Mouse (Mus musculus) gastrocnemius, adult 2 months (tissue): Measurements from ENCODE around the gene Spata32. TPM values are rescaled to one million over a fixed set of nuclear protein-coding genes. Genes with fewer than 3 reads are reported as not detected.

Experiments
- DNase-seq: peaks from one replicate; pipeline ENCODE4 v3.0.0; 2022
- H3K27ac ChIP-seq: fragments of 200-600 bp; 2 replicates; pipeline ENCODE4 v1.8.1; 2022; ENCODE audit warnings: mild to moderate bottlenecking
- H3K4me3 ChIP-seq: fragments of 200-600 bp; 2 replicates; pipeline ENCODE4 v1.8.1; 2022; ENCODE audit warnings: mild to moderate bottlenecking, moderate library complexity
- CTCF ChIP-seq: fragments of 200-600 bp; IDR thresholded peaks from 2 replicates; pipeline ENCODE4 v1.8.1; 2022; ENCODE audit warnings: antibody characterized with exemption, mild to moderate bottlenecking, moderate library complexity
- intact Hi-C: fragments of 180-260 bp; cut with DNase I; formaldehyde crosslinking; loops from one replicate; pipeline ENCODE4 v1.15.1; 2025
- total RNA-seq, 2 experiments: library from RNA; stranded (reverse); gene quantifications; 2 replicates each; pipeline ENCODE4 v1.2.3; 2021

Spata32 gene
- total RNA-seq, 2 experiments from 2014 or later, result not detected

DNA sequence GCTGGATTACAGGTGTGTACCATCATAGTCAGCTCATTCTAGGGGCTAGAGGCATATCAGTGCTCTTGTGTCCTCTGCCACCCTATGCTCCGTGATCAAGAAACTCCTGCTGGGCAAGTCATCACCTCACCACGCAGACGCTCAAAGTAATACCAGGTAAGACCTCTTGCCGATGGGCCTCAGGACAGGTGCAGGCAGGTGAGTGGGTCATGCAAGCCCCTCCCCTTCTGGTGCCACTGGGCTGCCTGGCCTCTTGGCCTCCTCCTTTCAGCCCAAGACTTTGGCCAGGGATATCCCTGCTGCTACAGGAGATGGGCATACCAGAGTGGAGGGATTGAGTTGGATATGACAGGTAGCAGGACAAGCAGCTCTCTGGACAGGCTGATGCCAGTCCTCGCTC lies 1.0 kb upstream of the Spata32 start:
- no peak overlapping the region for H3K4me3 ChIP-seq
- no peak for TF ChIP-seq CTCF
- H3K27ac ChIP-seq, result no peak overlapping the region
- intact Hi-C loops, result no loop called here
- DNase-seq, result no peak

DNA sequence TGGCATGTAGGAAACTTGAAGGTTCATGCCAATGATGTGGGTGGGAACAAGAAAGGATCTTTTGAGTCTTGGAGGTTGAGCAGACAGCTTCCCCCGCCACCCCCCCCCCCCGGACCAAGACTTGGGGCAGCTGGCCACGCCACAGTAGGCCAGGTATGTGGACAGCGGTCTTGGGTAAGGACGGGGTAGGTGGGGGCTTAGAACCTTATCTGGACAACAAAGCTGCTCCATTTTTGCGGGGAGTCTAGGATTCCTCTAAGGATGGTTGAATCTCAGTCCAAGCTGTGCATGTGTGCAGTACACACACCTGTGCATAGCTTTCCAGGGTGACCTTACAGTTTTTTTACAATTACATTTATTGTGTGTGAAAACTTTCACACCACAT lies 277 bp upstream of the Spata32 start:
- no peak for DNase-seq
- intact Hi-C loops, result no loop called here
- TF ChIP-seq CTCF, result no peak
- Histone ChIP-seq H3K27ac (peak overlapping the region; percentile 38; the same call in 1 of the 2 replicates), H3K4me3 (peak overlapping the region; percentile 79)

DNA sequence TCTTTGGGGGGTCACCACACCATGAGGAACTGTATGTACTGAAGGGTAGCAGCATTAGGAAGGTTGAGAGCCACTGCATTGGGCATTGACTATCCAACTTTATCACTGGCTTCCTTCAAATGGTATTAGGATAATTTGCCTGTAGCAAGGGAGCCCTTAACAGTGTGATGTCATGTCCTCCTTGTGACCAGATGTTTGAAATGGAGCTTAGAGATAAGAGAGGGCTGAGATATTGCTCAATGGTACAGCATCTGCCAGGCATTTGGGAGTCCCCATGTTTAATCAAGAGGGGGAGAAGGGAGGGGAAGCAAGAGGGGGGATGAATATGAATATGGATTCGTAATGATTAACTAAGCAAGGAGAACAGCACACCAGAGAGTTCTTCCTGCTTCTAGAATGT lies 2.9 kb downstream of the Spata32 start:
- no peak for TF ChIP-seq CTCF
- intact Hi-C loops, result no loop called here

DNA sequence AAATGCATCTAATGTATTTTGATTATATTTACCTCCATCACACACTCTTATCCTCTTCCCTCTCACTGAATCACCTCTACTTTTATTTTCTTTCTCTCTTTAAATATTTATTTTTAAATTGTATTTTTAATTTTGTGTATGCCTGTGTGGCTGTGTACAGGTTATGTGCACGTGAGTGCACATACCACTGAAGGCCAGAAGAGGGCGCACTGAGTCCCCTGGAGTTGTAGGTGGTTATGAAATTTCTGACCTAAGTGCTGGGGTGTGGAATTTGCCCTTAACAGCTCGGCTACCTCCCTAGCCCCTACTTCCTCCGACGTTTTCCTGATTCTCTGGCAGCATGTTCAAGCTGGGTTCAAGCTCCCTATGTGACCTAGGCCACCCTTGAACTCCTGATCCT lies 4.5 kb downstream of the Spata32 start:
- Histone ChIP-seq H3K4me3 (no peak overlapping the region), H3K27ac (no peak overlapping the region)
- peak; percentile 26; the same call in 1 of the 2 replicates for TF ChIP-seq CTCF
- DNase-seq, result no peak
- intact Hi-C loops, result no loop called here

More for the DNA sequence above, 2.9 kb downstream of the Spata32 start:
- H3K4me3 ChIP-seq, result no peak overlapping the region
- H3K27ac ChIP-seq, result no peak overlapping the region
- no peak for DNase-seq

DNA sequence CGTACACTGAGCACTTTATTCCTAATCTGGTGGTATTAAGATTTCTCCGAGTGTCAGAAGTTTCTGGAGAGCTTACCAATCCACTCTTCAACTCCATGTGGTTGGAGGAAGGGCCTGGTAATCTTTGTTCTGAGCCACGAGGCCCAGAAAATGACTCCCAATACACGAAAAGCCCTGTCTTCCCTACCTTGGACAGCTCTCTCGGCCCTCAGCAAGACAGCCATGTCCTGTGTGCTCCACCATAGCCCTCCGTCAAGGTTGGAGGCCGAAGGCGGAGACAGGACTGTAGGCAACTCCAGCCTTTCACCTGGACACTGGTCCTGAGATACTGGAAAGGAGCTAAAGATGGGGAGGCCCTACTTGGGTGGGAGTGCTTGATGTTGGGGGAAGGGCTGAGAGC lies 7.9 kb downstream of the Spata32 start:
- no peak for DNase-seq
- no peak overlapping the region for H3K4me3 ChIP-seq
- TF ChIP-seq CTCF, result no peak
- no peak overlapping the region for H3K27ac ChIP-seq
- intact Hi-C loops, result no loop called here

DNA sequence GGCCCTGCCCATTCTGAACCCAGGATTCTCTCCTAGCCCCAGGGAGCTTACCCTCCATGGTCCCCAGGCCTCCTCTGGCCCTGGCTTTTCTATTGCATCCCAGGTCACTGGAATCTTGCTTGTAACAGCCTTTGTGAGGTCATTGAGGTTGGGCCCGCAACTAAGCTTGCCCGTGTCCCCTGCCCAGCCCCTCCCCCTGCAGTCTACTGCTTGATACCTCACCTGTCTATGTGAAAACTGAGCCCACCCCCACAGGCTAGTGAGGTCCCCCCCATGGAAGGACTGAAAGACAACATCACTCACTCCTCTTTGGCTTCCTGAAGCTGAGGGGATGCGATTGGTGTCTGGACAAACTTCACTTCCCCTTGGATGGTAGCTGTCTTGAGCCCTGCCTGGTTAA lies 9.8 kb downstream of the Spata32 start, which contains the start of gene 1700023F06Rik:
1700023F06Rik (minus strand) TSS at position 101 of the 400 bp plus-strand sequence.
- DNase-seq, result no peak
- Histone ChIP-seq H3K4me3 (no peak within 1 kb of the TSS), H3K27ac (no peak within 1 kb of the TSS)
- intact Hi-C loops, result no loop called here
- no peak for TF ChIP-seq CTCF

DNA sequence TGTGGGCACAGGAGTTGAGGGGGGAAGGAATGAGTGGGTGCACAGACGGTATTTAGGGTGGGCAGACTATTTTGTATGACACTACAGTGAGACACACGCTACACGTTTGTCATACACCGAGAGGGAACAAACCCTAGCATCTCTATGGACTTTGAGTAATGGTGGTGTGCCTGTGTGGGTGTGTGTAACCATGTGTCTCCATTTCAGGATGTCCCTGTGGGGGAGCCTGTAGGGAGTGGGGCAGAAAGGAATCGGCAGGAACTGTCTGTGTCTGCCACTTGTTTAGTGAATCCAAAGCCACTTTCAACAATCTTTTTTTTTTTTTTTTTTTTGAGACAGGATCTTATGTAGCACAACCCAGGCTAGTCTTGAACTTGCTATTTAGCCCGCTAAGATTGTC lies 12.0 kb downstream of the Spata32 start:
- Histone ChIP-seq H3K27ac (no peak overlapping the region), H3K4me3 (no peak overlapping the region)
- no peak for TF ChIP-seq CTCF
- no peak for DNase-seq
- intact Hi-C loops, result no loop called here

DNA sequence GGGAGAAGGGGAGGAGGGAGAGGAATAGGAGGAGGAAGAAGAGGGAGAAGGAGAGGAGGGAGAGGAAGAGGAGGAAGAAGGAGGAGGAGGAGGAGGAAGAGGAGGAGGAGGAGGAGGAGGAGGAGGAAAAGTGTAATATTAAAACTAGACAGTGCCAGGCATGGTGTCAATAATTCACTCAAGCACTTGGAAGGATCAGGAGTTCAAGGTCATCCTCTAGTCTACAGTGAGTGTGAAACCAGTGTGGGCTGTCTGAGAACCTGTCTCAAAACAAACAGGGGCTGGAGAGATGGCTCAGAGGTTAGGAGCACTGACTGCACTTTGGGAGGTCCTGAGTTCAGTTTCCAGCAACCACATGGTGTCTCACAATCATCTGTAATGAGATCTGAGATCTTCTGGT lies 15.9 kb downstream of the Spata32 start:
- no peak for TF ChIP-seq CTCF
- H3K4me3 ChIP-seq, result no peak overlapping the region
- intact Hi-C loops, result no loop called here
- DNase-seq, result no peak
- no peak overlapping the region for H3K27ac ChIP-seq

DNA sequence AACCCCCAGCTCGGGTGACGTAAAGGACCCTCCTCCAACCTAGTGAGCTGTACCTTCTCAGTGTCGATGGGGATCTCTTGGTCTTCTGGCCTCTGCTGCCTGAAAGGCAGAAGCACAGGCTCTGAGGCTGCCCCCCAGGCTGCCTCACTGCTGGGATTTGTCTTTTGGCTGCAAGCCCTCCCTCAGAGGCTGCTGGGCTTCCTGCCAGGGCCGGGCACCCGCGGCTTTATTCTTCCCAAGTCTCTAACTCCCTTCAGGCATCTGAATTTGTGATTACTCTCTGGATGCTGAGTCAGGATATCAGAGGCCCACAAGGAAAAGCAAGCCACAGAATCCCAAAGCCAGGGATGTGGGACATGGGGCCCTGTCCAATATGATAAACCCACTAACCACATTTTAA lies 16.6 kb downstream of the Spata32 start:
- DNase-seq, result peak; percentile 22
- intact Hi-C loops, result no loop called here
- no peak for TF ChIP-seq CTCF
- Histone ChIP-seq H3K27ac (no peak overlapping the region), H3K4me3 (no peak overlapping the region)

DNA sequence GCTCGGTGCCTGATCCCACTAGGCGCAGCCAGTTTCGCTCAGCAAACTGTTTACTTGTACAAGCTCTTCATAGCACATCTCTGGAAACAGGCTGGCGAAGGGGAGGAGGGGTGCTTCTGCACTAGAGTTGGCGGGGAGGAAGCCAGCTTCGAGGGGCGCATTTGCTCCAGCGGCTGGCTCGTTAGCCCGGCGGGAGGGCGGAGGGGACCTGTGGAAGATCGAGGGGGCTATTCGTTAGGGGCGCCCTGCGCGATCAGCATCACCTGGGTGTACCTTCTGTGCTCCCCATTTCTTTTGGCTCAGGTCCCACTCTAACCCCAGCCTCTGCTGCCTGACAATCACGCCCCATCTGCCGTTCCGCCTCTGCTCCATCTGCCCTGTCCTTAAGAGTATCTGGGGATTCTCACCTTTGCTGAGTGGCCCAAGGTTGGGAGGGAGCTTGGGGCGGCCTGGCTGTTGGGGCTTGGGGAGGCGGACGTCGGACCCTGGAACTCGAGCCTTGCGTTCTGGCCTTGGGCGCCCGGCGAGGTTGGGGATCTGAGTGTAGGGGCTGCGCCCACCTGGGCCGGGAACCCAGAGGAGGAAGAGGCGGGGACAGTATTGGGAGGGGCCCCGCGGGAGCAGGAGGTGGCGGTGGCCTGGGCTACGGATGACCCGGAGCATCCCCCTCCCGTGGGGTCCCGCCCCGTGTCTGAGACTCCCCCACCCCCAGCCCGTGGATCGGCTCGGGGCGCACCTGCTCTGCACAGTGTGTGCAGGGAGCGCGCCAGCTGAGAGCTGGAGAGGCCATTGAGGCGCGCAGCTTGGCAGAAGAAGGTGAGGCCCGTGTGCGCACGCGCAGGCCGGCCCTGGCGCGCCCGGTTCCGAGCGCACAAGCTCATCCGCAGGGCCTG lies 19.1 kb downstream of the Spata32 start:
- intact Hi-C loops, result no loop called here
- peak; percentile 63 for DNase-seq

DNA sequence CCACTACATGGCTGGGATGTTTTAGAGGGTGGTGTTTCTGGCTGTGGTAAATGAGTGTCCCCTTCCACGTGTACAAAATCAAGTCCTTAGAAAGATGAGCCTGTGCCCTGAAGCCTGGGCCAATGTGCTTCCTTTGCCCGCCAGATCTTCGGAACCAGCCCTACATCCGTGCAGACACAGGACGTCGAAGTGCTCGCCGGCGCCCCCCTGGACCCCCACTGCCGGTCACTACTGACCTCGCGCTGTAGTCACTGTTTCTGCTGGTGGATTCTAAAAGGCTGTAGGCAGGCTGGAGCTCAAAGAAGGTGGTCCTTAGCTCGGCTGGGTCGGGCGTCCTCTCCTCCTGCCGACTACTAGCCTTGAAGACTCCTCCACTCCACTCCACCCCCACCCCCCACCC lies 19.9 kb downstream of the Spata32 start:
- TF ChIP-seq CTCF, result no peak
- DNase-seq, result peak; percentile 10
- Histone ChIP-seq H3K27ac (no peak overlapping the region), H3K4me3 (no peak overlapping the region)
- intact Hi-C loops, result no loop called here

More for the DNA sequence above, 19.1 kb downstream of the Spata32 start:
- TF ChIP-seq CTCF, result no peak
- Histone ChIP-seq H3K4me3 (peak overlapping the region; percentile 72), H3K27ac (no peak overlapping the region)

DNA sequence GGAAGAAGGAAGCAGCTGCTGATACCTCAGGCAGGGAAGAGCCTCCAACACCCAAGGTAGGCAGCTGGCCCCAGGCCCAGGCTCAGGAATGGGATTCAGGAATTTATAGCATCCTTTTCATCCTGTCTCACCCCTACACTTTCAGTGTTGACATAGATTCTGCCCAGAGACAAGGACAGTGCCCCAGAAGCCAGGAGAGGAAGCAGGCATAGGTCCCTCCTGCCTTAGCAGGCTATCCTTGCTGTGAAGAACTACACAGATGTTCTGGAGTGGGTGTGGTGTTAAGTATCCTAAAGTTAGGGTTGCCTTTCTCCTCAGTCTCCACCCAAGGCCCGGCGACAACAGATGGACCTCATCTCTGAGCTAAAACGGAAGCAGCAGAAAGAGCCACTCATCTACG lies 20.9 kb downstream of the Spata32 start:
- intact Hi-C loops, result no loop called here
- TF ChIP-seq CTCF, result no peak
- Histone ChIP-seq H3K27ac (no peak overlapping the region), H3K4me3 (no peak overlapping the region)
- DNase-seq, result peak; percentile 11

DNA sequence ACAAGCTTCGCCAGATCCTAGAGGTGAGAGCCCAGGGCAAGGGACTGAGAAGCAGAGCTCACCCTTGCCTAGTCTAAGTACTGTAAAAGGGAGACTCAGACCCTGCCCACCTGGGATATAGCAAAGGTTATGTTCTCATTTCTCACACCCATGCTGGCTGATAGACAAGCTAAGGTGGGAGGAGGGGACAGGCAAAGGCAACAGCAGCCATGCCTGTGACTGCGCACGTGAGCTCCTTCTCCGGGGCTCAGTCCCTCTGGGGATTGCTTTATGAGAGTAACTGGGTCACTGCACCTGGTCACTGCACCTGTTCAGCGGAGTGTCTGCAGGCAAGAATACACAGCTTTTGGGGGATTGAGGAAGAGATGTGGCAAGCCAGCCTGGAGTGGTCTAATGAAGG lies 22.6 kb downstream of the Spata32 start:
- intact Hi-C loops, result no loop called here
- H3K27ac ChIP-seq, result no peak overlapping the region
- TF ChIP-seq CTCF, result no peak
- peak; percentile 8 for DNase-seq
- no peak overlapping the region for H3K4me3 ChIP-seq

DNA sequence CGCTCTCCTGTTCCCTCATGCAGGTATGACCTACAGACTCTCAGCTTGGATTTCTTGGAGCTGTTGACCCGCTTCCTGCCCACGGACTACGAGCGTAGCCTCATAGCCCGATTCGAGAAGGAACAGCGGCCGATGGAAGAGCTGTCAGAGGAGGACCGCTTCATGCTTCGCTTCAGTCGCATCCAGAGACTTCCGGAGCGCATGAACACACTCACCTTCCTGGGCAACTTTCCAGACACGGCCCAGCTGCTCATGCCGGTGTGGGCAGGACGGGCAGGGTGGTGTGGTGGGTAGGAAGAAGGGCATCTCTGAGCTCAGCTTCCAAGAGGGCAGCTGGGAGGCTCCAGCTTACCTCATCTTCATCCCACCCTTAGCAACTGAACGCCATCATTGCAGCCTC lies 23.0 kb downstream of the Spata32 start:
- TF ChIP-seq CTCF, result no peak
- Histone ChIP-seq H3K4me3 (no peak overlapping the region), H3K27ac (no peak overlapping the region)
- DNase-seq, result peak; percentile 33
- intact Hi-C loops, result no loop called here
